Mouse (Mus musculus): Measurements from ENCODE around the gene Tbcd. TPM values are rescaled to one million over a fixed set of nuclear protein-coding genes. Genes with fewer than 3 reads are reported as not detected.

The Tbcd gene
- total and polyA plus RNA-seq, 2 experiments from 2014 or later: 57.1 to 102 TPM

DNA sequence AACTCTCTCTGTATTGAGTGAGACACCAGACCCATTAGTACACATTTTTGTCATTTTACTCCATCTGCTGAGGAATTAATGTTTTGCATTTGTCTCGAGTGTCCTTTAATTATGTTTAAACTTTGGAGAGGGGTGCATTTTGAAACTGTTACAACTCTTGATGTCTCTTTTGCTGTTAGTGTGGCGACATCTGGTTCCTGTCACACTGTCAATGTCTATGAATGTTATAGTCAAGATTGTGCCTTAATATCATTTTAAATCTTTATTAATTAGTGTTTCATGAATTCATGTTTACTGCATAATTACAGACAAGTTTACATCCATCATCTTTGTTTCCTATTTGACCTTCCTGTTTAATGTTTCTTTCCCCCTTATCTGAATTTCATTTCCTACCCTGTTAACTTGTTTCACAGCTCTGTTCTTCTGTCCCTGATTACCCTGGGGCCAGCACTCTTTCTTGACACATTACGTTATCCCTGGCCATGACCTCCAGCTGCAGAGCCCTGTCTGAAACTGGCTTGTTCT, 164.3 kb downstream of the Tbcd start:
- H3K9me3 ChIP-seq (ENCODE audit: low read length): no peaks in the 10 kb centered on the region
- H3K27ac ChIP-seq: no peak overlapping the region
- no peaks in the 10 kb centered on the region for H3K27me3 ChIP-seq (ENCODE audit: insufficient read depth, low read length)
- WGBS: 85% methylated on average over 3 of the region's 3 CpGs
- no peak for ATAC-seq
- no peak for DNase-seq (ENCODE audit: low spot score)
- H3K36me3 ChIP-seq (ENCODE audit: insufficient read depth, low read length): peaks cover 23% of the 10 kb centered on the region
- TF ChIP-seq CTCF (IDR thresholded peaks at IDR 0.05; ENCODE audit: low read depth): no peak
- H3K9ac ChIP-seq (replicated peaks; ENCODE audit: low read length): no peak overlapping the region
- H3K4me3 ChIP-seq (ENCODE audit: low read length): no peak overlapping the region
- no peak overlapping the region for H3K4me2 ChIP-seq (ENCODE audit: low read depth, low read length)
- no peaks in the 10 kb centered on the region for H3K4me1 ChIP-seq (ENCODE audit: insufficient read depth, low read length)

- Histone ChIP-seq H3K27ac (no peak overlapping the region), H3K4me2 (ENCODE audit: low read depth, low read length) (no peak overlapping the region), H3K36me3 (ENCODE audit: insufficient read depth, low read length) (peaks cover 23% of the 10 kb centered on the region), H3K4me3 (ENCODE audit: low read length) (no peak overlapping the region), H3K4me1 (ENCODE audit: insufficient read depth, low read length) (no peaks in the 10 kb centered on the region), H3K9ac (replicated peaks; ENCODE audit: low read length) (no peak overlapping the region), H3K27me3 (ENCODE audit: insufficient read depth, low read length) (no peaks in the 10 kb centered on the region), H3K9me3 (ENCODE audit: low read length) (no peaks in the 10 kb centered on the region)
- no peak for TF ChIP-seq CTCF (IDR thresholded peaks at IDR 0.05; ENCODE audit: low read depth)
- no peak for ATAC-seq
- DNase-seq (ENCODE audit: low spot score): no peak
Observed at GRCm38 (mm10) chr11:121616501-121616900, 164.8 kb downstream of the Tbcd start.

GRCm38 (mm10) chr11:121617371-121617770, 165.6 kb downstream of the Tbcd start:
- Histone ChIP-seq H3K4me1 (ENCODE audit: insufficient read depth, low read length) (no peaks in the 10 kb centered on the region), H3K4me3 (ENCODE audit: low read length) (no peak overlapping the region), H3K9ac (replicated peaks; ENCODE audit: low read length) (no peak overlapping the region), H3K4me2 (ENCODE audit: low read depth, low read length) (no peak overlapping the region), H3K9me3 (ENCODE audit: low read length) (no peaks in the 10 kb centered on the region), H3K27ac (no peak overlapping the region), H3K36me3 (ENCODE audit: insufficient read depth, low read length) (peaks cover 23% of the 10 kb centered on the region), H3K27me3 (ENCODE audit: insufficient read depth, low read length) (no peaks in the 10 kb centered on the region)
- ATAC-seq (no peak), DNase-seq (ENCODE audit: low spot score) (no peak)
- TF ChIP-seq CTCF (IDR thresholded peaks at IDR 0.05; ENCODE audit: low read depth): no peak
- 85% methylated on average over 1 of the region's 1 CpGs for WGBS

- TF ChIP-seq CTCF (IDR thresholded peaks at IDR 0.05; ENCODE audit: low read depth): no peak
- H3K27me3 ChIP-seq (ENCODE audit: insufficient read depth, low read length): no peaks in the 10 kb centered on the region
- DNase-seq (ENCODE audit: low spot score) (no peak), ATAC-seq (no peak)
- 85% methylated on average over 4 of the region's 4 CpGs for WGBS
- H3K9me3 ChIP-seq (ENCODE audit: low read length): no peaks in the 10 kb centered on the region
- peaks cover 15% of the 10 kb centered on the region; the same call in 1 of the 2 replicates for H3K36me3 ChIP-seq (ENCODE audit: insufficient read depth, low read length)
- no peak overlapping the region for H3K27ac ChIP-seq
- H3K4me2 ChIP-seq (ENCODE audit: low read depth, low read length): no peak overlapping the region
- H3K4me1 ChIP-seq (ENCODE audit: insufficient read depth, low read length): no peaks in the 10 kb centered on the region
- H3K4me3 ChIP-seq (ENCODE audit: low read length): no peak overlapping the region
- no peak overlapping the region for H3K9ac ChIP-seq (replicated peaks; ENCODE audit: low read length)
Observed at GRCm38 (mm10) chr11:121625007-121625406, 173.3 kb downstream of the Tbcd start.

- no peaks in the 10 kb centered on the region for H3K27me3 ChIP-seq (ENCODE audit: insufficient read depth, low read length)
- no peak overlapping the region for H3K9ac ChIP-seq (replicated peaks; ENCODE audit: low read length)
- H3K27ac ChIP-seq: no peak overlapping the region
- peaks cover 14% of the 10 kb centered on the region; the same call in 1 of the 2 replicates for H3K36me3 ChIP-seq (ENCODE audit: insufficient read depth, low read length)
- no peak overlapping the region for H3K4me3 ChIP-seq (ENCODE audit: low read length)
- no peaks in the 10 kb centered on the region for H3K4me1 ChIP-seq (ENCODE audit: insufficient read depth, low read length)
- no peak for DNase-seq (ENCODE audit: low spot score)
- ATAC-seq: no peak
- no peak overlapping the region for H3K4me2 ChIP-seq (ENCODE audit: low read depth, low read length)
- TF ChIP-seq CTCF (IDR thresholded peaks at IDR 0.05; ENCODE audit: low read depth): no peak
- WGBS: 87% methylated on average over 5 of the region's 5 CpGs
- H3K9me3 ChIP-seq (ENCODE audit: low read length): no peaks in the 10 kb centered on the region
Observed at GRCm38 (mm10) chr11:121627521-121627920, 175.8 kb downstream of the Tbcd start.

DNA sequence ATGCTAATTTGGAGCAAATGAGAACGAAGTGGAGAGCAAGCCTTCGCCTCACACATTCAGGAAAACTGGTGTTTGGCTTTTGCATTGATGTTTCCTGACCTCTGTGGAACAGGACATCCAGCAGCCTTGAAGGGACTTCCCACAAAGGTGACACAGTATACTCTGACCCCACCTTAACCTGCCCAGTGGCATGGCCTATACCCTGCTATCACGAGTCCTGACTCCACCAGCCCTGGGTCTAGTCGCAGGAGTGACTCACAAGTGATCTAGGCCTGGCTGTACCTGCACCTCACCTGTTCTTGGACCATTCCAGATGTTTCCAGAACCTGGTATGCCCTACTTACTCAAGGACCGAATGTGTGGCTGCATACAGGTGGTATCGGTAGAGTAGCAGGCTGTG, 177.8 kb downstream of the Tbcd start:
- 94% methylated on average over 6 of the region's 6 CpGs for WGBS
- no peak overlapping the region for H3K27ac ChIP-seq
- 0 out of 2 replicates have a peak, but pooled peaks cover 4% of the 10 kb centered on the region for H3K36me3 ChIP-seq (ENCODE audit: insufficient read depth, low read length)
- H3K9ac ChIP-seq (replicated peaks; ENCODE audit: low read length): no peak overlapping the region
- H3K4me3 ChIP-seq (ENCODE audit: low read length): no peak overlapping the region
- no peak for DNase-seq (ENCODE audit: low spot score)
- H3K4me1 ChIP-seq (ENCODE audit: insufficient read depth, low read length): no peaks in the 10 kb centered on the region
- TF ChIP-seq CTCF (IDR thresholded peaks at IDR 0.05; ENCODE audit: low read depth): no peak
- H3K27me3 ChIP-seq (ENCODE audit: insufficient read depth, low read length): no peaks in the 10 kb centered on the region
- no peaks in the 10 kb centered on the region for H3K9me3 ChIP-seq (ENCODE audit: low read length)
- ATAC-seq: no peak
- no peak overlapping the region for H3K4me2 ChIP-seq (ENCODE audit: low read depth, low read length)

DNA sequence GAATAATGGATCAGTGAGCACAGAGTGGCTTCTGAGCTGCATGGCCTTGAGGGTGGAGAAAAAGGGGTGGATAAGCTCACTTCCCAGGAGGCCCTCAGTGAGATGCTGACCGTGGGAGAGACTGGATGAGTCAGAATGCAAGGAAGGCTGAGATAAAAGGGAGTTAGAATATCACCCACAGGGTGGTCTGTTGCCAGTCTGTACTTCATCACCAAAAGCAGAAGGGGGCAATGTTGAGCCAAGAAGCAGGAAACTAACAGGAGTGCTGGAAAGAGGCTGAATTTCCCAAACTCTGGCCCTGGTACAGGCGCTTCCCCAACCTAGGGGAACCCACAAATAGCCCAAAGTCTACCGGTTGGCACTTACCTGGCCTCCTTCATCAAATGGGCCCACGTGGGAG, 178.7 kb downstream of the Tbcd start:
- WGBS: 75% methylated on average over 4 of the region's 4 CpGs
- peak; percentile 58 for TF ChIP-seq CTCF (IDR thresholded peaks at IDR 0.05; ENCODE audit: low read depth)
- Histone ChIP-seq H3K4me3 (ENCODE audit: low read length) (no peak overlapping the region), H3K4me1 (ENCODE audit: insufficient read depth, low read length) (no peaks in the 10 kb centered on the region), H3K27me3 (ENCODE audit: insufficient read depth, low read length) (no peaks in the 10 kb centered on the region), H3K9ac (replicated peaks; ENCODE audit: low read length) (no peak overlapping the region), H3K9me3 (ENCODE audit: low read length) (no peaks in the 10 kb centered on the region), H3K4me2 (ENCODE audit: low read depth, low read length) (no peak overlapping the region), H3K27ac (no peak overlapping the region), H3K36me3 (ENCODE audit: insufficient read depth, low read length) (0 out of 2 replicates have a peak, but pooled peaks cover 4% of the 10 kb centered on the region)
- no peak for ATAC-seq
- peak; percentile 25 for DNase-seq (ENCODE audit: low spot score)

Measured in hindbrain, postnatal 0 days (tissue).